Mouse (Mus musculus): ENCODE results near the gene Senp7. TPM values are rescaled to one million over a fixed set of nuclear protein-coding genes. Genes with fewer than 3 reads are reported as not detected.
A peak's percentile ranks its signal among the peaks of the same experiment; 100 is the strongest.

Senp7 gene
- polyA plus RNA-seq, 1 experiment = 24.4 TPM

- no peak overlapping the region for H3K9ac ChIP-seq (ENCODE audit: low read depth, poor library complexity, severe bottlenecking)
- TF ChIP-seq EP300 (IDR thresholded peaks at IDR 0.05; ENCODE audit: insufficient read depth, low read depth, low read length) = no peak
- no peak for TF ChIP-seq POLR2A (IDR thresholded peaks at IDR 0.05; ENCODE audit: insufficient read depth, low read length)
Measured at GRCm38 (mm10) chr16:56115706-56116105, 67.6 kb downstream of the Senp7 start.

GRCm38 (mm10) chr16:56116155-56116554, 68.0 kb downstream of the Senp7 start:
- H3K27me3 ChIP-seq (ENCODE audit: control insufficient read depth, insufficient read depth, low read length, poor library complexity, severe bottlenecking) = no peaks in the 10 kb centered on the region
- H3K4me3 ChIP-seq (ENCODE audit: low read depth, low read length) = no peak overlapping the region
- H3K27ac ChIP-seq (ENCODE audit: insufficient read depth, low read length) = no peak overlapping the region; the same call in 1 of the 2 replicates
- H3K4me1 ChIP-seq (ENCODE audit: control insufficient read depth, insufficient read depth, low read length) = no peaks in the 10 kb centered on the region
- no peak overlapping the region for H3K9ac ChIP-seq (ENCODE audit: low read depth, poor library complexity, severe bottlenecking)
- no peak for TF ChIP-seq CTCF (IDR thresholded peaks at IDR 0.05; ENCODE audit: low read depth, low read length)
- no peak for TF ChIP-seq EP300 (IDR thresholded peaks at IDR 0.05; ENCODE audit: insufficient read depth, low read depth, low read length)
- TF ChIP-seq POLR2A (IDR thresholded peaks at IDR 0.05; ENCODE audit: insufficient read depth, low read length) = no peak
- peaks cover 18% of the 10 kb centered on the region for H3K36me3 ChIP-seq (ENCODE audit: control insufficient read depth, insufficient read depth, low read length, poor library complexity, severe bottlenecking)
- peaks cover 28% of the 10 kb centered on the region for H3K9me3 ChIP-seq (replicated peaks; ENCODE audit: control insufficient read depth, insufficient read depth, low read length, poor library complexity, severe bottlenecking)

More at GRCm38 (mm10) chr16:56115706-56116105, 67.6 kb downstream of the Senp7 start:
- Histone ChIP-seq H3K4me1 (ENCODE audit: control insufficient read depth, insufficient read depth, low read length) (no peaks in the 10 kb centered on the region), H3K27ac (ENCODE audit: insufficient read depth, low read length) (no peak overlapping the region), H3K4me3 (ENCODE audit: low read depth, low read length) (peak overlapping the region; percentile 41), H3K9me3 (replicated peaks; ENCODE audit: control insufficient read depth, insufficient read depth, low read length, poor library complexity, severe bottlenecking) (peaks cover 28% of the 10 kb centered on the region), H3K36me3 (ENCODE audit: control insufficient read depth, insufficient read depth, low read length, poor library complexity, severe bottlenecking) (peaks cover 18% of the 10 kb centered on the region), H3K27me3 (ENCODE audit: control insufficient read depth, insufficient read depth, low read length, poor library complexity, severe bottlenecking) (no peaks in the 10 kb centered on the region)

GRCm38 (mm10) chr16:56117327-56118180, 69.4 kb downstream of the Senp7 start:
- no peaks in the 10 kb centered on the region for H3K4me1 ChIP-seq (ENCODE audit: control insufficient read depth, insufficient read depth, low read length)
- H3K9ac ChIP-seq (ENCODE audit: low read depth, poor library complexity, severe bottlenecking) = no peak overlapping the region
- no peaks in the 10 kb centered on the region for H3K27me3 ChIP-seq (ENCODE audit: control insufficient read depth, insufficient read depth, low read length, poor library complexity, severe bottlenecking)
- peaks cover 16% of the 10 kb centered on the region for H3K36me3 ChIP-seq (ENCODE audit: control insufficient read depth, insufficient read depth, low read length, poor library complexity, severe bottlenecking)
- no peak overlapping the region for H3K27ac ChIP-seq (ENCODE audit: insufficient read depth, low read length)
- H3K9me3 ChIP-seq (replicated peaks; ENCODE audit: control insufficient read depth, insufficient read depth, low read length, poor library complexity, severe bottlenecking) = peaks cover 25% of the 10 kb centered on the region
- TF ChIP-seq EP300 (IDR thresholded peaks at IDR 0.05; ENCODE audit: insufficient read depth, low read depth, low read length) (no peak), POLR2A (IDR thresholded peaks at IDR 0.05; ENCODE audit: insufficient read depth, low read length) (no peak), CTCF (IDR thresholded peaks at IDR 0.05; ENCODE audit: low read depth, low read length) (no peak)
- H3K4me3 ChIP-seq (ENCODE audit: low read depth, low read length) = no peak overlapping the region

- Histone ChIP-seq H3K9me3 (replicated peaks; ENCODE audit: control insufficient read depth, insufficient read depth, low read length, poor library complexity, severe bottlenecking) (no peaks in the 10 kb centered on the region), H3K4me1 (ENCODE audit: control insufficient read depth, insufficient read depth, low read length) (no peaks in the 10 kb centered on the region), H3K36me3 (ENCODE audit: control insufficient read depth, insufficient read depth, low read length, poor library complexity, severe bottlenecking) (no peaks in the 10 kb centered on the region), H3K27me3 (ENCODE audit: control insufficient read depth, insufficient read depth, low read length, poor library complexity, severe bottlenecking) (no peaks in the 10 kb centered on the region), H3K27ac (ENCODE audit: insufficient read depth, low read length) (no peak overlapping the region), H3K4me3 (ENCODE audit: low read depth, low read length) (no peak overlapping the region), H3K9ac (ENCODE audit: low read depth, poor library complexity, severe bottlenecking) (no peak overlapping the region)
- TF ChIP-seq POLR2A (IDR thresholded peaks at IDR 0.05; ENCODE audit: insufficient read depth, low read length) (no peak), EP300 (IDR thresholded peaks at IDR 0.05; ENCODE audit: insufficient read depth, low read depth, low read length) (no peak), CTCF (IDR thresholded peaks at IDR 0.05; ENCODE audit: low read depth, low read length) (no peak)
Measured at GRCm38 (mm10) chr16:56122517-56122916, 74.4 kb downstream of the Senp7 start.

- Histone ChIP-seq H3K4me1 (ENCODE audit: control insufficient read depth, insufficient read depth, low read length) (no peaks in the 10 kb centered on the region), H3K27ac (ENCODE audit: insufficient read depth, low read length) (no peak overlapping the region), H3K9me3 (replicated peaks; ENCODE audit: control insufficient read depth, insufficient read depth, low read length, poor library complexity, severe bottlenecking) (no peaks in the 10 kb centered on the region), H3K36me3 (ENCODE audit: control insufficient read depth, insufficient read depth, low read length, poor library complexity, severe bottlenecking) (no peaks in the 10 kb centered on the region), H3K4me3 (ENCODE audit: low read depth, low read length) (no peak overlapping the region), H3K27me3 (ENCODE audit: control insufficient read depth, insufficient read depth, low read length, poor library complexity, severe bottlenecking) (no peaks in the 10 kb centered on the region), H3K9ac (ENCODE audit: low read depth, poor library complexity, severe bottlenecking) (no peak overlapping the region)
- TF ChIP-seq POLR2A (IDR thresholded peaks at IDR 0.05; ENCODE audit: insufficient read depth, low read length) = no peak
- TF ChIP-seq EP300 (IDR thresholded peaks at IDR 0.05; ENCODE audit: insufficient read depth, low read depth, low read length) = no peak
- TF ChIP-seq CTCF (IDR thresholded peaks at IDR 0.05; ENCODE audit: low read depth, low read length) = no peak
Measured at GRCm38 (mm10) chr16:56124045-56124444, 75.9 kb downstream of the Senp7 start.

GRCm38 (mm10) chr16:56131666-56132065, 83.5 kb downstream of the Senp7 start:
- Histone ChIP-seq H3K36me3 (ENCODE audit: control insufficient read depth, insufficient read depth, low read length, poor library complexity, severe bottlenecking) (no peaks in the 10 kb centered on the region), H3K4me3 (ENCODE audit: low read depth, low read length) (no peak overlapping the region), H3K9me3 (replicated peaks; ENCODE audit: control insufficient read depth, insufficient read depth, low read length, poor library complexity, severe bottlenecking) (no peaks in the 10 kb centered on the region), H3K9ac (ENCODE audit: low read depth, poor library complexity, severe bottlenecking) (no peak overlapping the region), H3K27me3 (ENCODE audit: control insufficient read depth, insufficient read depth, low read length, poor library complexity, severe bottlenecking) (no peaks in the 10 kb centered on the region), H3K27ac (ENCODE audit: insufficient read depth, low read length) (no peak overlapping the region), H3K4me1 (ENCODE audit: control insufficient read depth, insufficient read depth, low read length) (no peaks in the 10 kb centered on the region)
- no peak for TF ChIP-seq CTCF (IDR thresholded peaks at IDR 0.05; ENCODE audit: low read depth, low read length)
- TF ChIP-seq POLR2A (IDR thresholded peaks at IDR 0.05; ENCODE audit: insufficient read depth, low read length) = no peak
- no peak for TF ChIP-seq EP300 (IDR thresholded peaks at IDR 0.05; ENCODE audit: insufficient read depth, low read depth, low read length)
